Mouse (Mus musculus) kidney, adult 2 months (tissue): ENCODE results near the gene Zfp612. TPM values are rescaled to one million over a fixed set of nuclear protein-coding genes. Genes with fewer than 3 reads are reported as not detected.

Experiments
- DNase-seq: peaks from one replicate; pipeline ENCODE4 v3.0.0; 2021
- H3K27ac ChIP-seq: fragments of 200-500 bp; 2 replicates; pipeline ENCODE4 v1.5.1; 2012; ENCODE audit warnings: low read depth, low read length, control low read depth, inconsistent platforms; ENCODE audit not compliant: insufficient read depth
- H3K27me3 ChIP-seq: fragments of 200-500 bp; replicated peaks from 2 replicates; pipeline ENCODE4 v1.6.1; 2012; ENCODE audit warnings: mild to moderate bottlenecking, moderate library complexity, low read length, inconsistent platforms; ENCODE audit not compliant: control insufficient read depth, insufficient read depth
- H3K36me3 ChIP-seq: fragments of 200-500 bp; 2 replicates; pipeline ENCODE4 v1.6.1; 2012; ENCODE audit warnings: mild to moderate bottlenecking, moderate library complexity, low read length, inconsistent platforms; ENCODE audit not compliant: control insufficient read depth, insufficient read depth
- H3K4me1 ChIP-seq: fragments of 200-500 bp; 2 replicates; pipeline ENCODE4 v1.6.1; 2011; ENCODE audit warnings: low read length; ENCODE audit not compliant: control insufficient read depth, insufficient read depth
- H3K4me3 ChIP-seq: fragments of 200-500 bp; 2 replicates; pipeline ENCODE4 v1.5.1; 2011; ENCODE audit warnings: mild to moderate bottlenecking, low read depth, low read length, control low read depth; ENCODE audit not compliant: insufficient read depth
- CTCF ChIP-seq: fragments of 200-500 bp; conservative IDR thresholded peaks from 2 replicates; pipeline ENCODE4 v1.5.1; 2011; ENCODE audit warnings: low read depth, mild to moderate bottlenecking, control low read depth, low read length, moderate library complexity, mixed read lengths; ENCODE audit not compliant: insufficient read depth, insufficient read length
- POLR2A ChIP-seq: fragments of 200-500 bp; IDR thresholded peaks from one replicate; pipeline ENCODE4 v1.6.1; 2011; ENCODE audit warnings: low read depth, low read length, control low read depth
- WGBS: fragments of 180-500 bp; shearing (Covaris S2); methylation state at CpG from one replicate; pipeline ENCODE4 v1.1.7; 2018; 5-methylcytosine and 5-hydroxymethylcytosine counted together
- polyA plus RNA-seq: library from polyadenylated mRNA; depleted of rRNA; stranded (reverse); fragments of >200 nt; gene quantifications from 2 replicates; pipeline ENCODE4 v1.2.3, GENCODE M21; 2012

Gene Zfp612
- polyA plus RNA-seq, 1 experiment, result 2.3 TPM

DNA sequence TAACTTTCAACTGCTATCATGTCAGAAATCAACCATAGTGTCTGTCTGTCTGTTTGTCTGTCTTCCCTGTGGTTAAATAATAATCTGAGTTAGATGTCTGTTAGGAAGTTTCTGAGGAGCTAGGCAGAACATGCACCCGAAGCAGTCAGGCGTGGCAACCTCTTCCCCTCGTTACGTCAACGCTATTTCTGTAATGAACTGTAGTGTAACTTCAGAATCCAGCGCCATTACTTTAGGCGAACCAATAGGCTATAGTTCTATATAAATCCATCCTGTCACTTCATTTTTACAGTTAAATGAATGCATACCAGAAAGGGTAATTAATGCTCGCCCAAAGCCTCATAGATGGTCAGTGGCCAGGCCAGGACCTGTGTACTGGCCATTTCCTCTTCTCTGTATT lies 5.0 kb upstream of the Zfp612 start:
- WGBS, result 66% methylated on average over 8 of the region's 8 CpGs

DNA sequence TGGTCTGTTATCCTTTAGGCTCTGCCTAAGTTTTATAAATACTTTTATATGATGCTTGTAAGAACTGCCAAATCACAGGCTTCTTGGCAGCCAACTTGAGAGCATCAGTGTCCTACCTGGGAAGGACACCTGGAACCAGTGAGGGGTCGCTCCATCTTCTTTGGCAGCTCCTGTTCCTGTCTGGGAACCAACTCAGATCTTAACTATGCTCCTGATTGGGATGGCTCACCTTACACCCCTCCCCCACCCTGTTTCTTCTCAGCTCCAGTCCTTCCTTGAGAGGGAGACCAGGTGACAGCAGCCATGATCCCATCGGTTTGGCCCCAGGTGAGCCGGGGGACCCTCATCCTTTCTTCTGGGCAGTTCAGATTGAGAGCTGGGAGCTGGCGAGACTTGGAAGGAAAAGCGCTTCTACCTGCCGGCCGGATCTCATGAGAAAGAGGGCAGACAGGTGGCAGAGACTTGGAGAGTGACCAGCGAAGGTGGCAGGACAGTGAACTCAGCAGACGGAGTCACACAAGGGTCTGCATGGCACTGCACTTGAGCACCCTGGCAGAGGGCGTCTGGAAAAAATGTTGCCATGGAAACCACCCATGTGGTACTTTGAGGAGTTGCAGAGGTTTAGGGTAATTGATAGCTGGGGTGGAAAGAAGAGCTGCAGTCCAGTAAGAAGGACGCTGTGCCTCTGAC lies 3.0 kb downstream of the Zfp612 start:
- Histone ChIP-seq H3K4me3 (no peak overlapping the region), H3K36me3 (peaks cover 7% of the 10 kb centered on the region; the same call in 1 of the 2 replicates), H3K27ac (no peak overlapping the region), H3K4me1 (no peaks in the 10 kb centered on the region; the same call in 1 of the 2 replicates), H3K27me3 (no peaks in the 10 kb centered on the region)
- TF ChIP-seq POLR2A, result no peak
- TF ChIP-seq CTCF, result no peak
- DNase-seq, result no peak
- WGBS, result 84% methylated on average over 11 of the region's 11 CpGs

More for the DNA sequence above, 5.0 kb upstream of the Zfp612 start:
- H3K4me1 ChIP-seq, result no peaks in the 10 kb centered on the region; the same call in 1 of the 2 replicates
- peak; percentile 37 for DNase-seq
- no peaks in the 10 kb centered on the region for H3K36me3 ChIP-seq
- H3K27me3 ChIP-seq, result no peaks in the 10 kb centered on the region
- TF ChIP-seq CTCF (no peak), POLR2A (no peak)
- no peak overlapping the region for H3K4me3 ChIP-seq
- H3K27ac ChIP-seq, result no peak overlapping the region

GRCm38 (mm10) chr8:110091869-110092268 lies 12.3 kb downstream of the Zfp612 start:
- Histone ChIP-seq H3K4me1 (no peaks in the 10 kb centered on the region), H3K27me3 (no peaks in the 10 kb centered on the region), H3K36me3 (peaks cover 5% of the 10 kb centered on the region), H3K4me3 (no peak overlapping the region), H3K27ac (no peak overlapping the region)
- TF ChIP-seq CTCF (no peak), POLR2A (no peak)
- WGBS, result 39% methylated on average over 1 of the region's 1 CpGs
- DNase-seq, result no peak

GRCm38 (mm10) chr8:110100907-110101306 lies 21.4 kb downstream of the Zfp612 start, which contains the start of gene Gm21964:
TSS of gene Gm21964 (plus strand) at chr8:110101207.
- no peak for TF ChIP-seq POLR2A
- no peak for TF ChIP-seq CTCF
- DNase-seq, result no peak
- 77% methylated on average over 12 of the region's 12 CpGs for WGBS
- Histone ChIP-seq H3K27ac (no peak within 1 kb of the TSS), H3K4me1 (no peaks in the 10 kb centered on the region), H3K36me3 (no peaks in the 10 kb centered on the region), H3K4me3 (no peak within 1 kb of the TSS), H3K27me3 (no peaks in the 10 kb centered on the region)

GRCm38 (mm10) chr8:110101676-110102075 lies 22.1 kb downstream of the Zfp612 start:
- no peaks in the 10 kb centered on the region for H3K36me3 ChIP-seq
- H3K4me3 ChIP-seq, result no peak overlapping the region
- H3K27me3 ChIP-seq, result no peaks in the 10 kb centered on the region
- TF ChIP-seq CTCF, result no peak
- no peaks in the 10 kb centered on the region for H3K4me1 ChIP-seq
- DNase-seq, result no peak
- H3K27ac ChIP-seq, result no peak overlapping the region
- WGBS, result 87% methylated on average over 15 of the region's 15 CpGs

DNA sequence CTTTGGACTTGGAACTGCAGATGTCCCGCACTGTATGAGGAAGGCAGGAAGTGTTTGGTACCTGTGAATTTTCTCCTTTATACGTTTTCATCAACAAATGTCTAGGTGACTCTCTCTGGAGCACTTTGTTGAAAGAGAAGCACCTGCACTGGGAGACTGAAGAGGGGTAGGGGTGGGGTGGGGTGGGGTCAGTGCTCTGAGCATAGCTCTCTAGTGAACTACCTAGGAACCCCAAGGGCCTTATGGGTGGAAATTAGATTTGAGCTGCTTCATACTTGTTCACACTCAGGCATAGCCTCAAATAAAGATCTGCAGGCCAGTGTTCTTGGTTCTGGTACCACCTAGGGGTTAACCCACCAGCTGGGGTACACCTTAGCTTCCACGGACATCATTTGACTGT lies 23.1 kb downstream of the Zfp612 start, which contains the start of gene Gm17720:
Gm17720 (minus strand) TSS at position 101 of the 400 bp plus-strand sequence.
- 87% methylated on average over 3 of the region's 3 CpGs for WGBS
- TF ChIP-seq CTCF, result no peak
- no peak for TF ChIP-seq POLR2A
- no peaks in the 10 kb centered on the region for H3K36me3 ChIP-seq
- no peak for DNase-seq
- H3K4me3 ChIP-seq, result no peak within 1 kb of the TSS
- H3K27ac ChIP-seq, result no peak within 1 kb of the TSS
- no peaks in the 10 kb centered on the region for H3K4me1 ChIP-seq
- no peaks in the 10 kb centered on the region for H3K27me3 ChIP-seq

- 43% methylated on average over 6 of the region's 6 CpGs for WGBS
- TF ChIP-seq POLR2A, result no peak
- TF ChIP-seq CTCF, result peak; percentile 38; the same call in 1 of the 2 replicates
- no peaks in the 10 kb centered on the region for H3K27me3 ChIP-seq
- DNase-seq, result peak; percentile 9
- H3K4me1 ChIP-seq, result no peaks in the 10 kb centered on the region
- H3K27ac ChIP-seq, result no peak overlapping the region
- H3K36me3 ChIP-seq, result no peaks in the 10 kb centered on the region
- H3K4me3 ChIP-seq, result no peak overlapping the region
These were observed 40.2 kb downstream of the Zfp612 start for GRCm38 (mm10) chr8:110119715-110120114.

- no peaks in the 10 kb centered on the region for H3K27me3 ChIP-seq
- WGBS, result 10% methylated on average over 13 of the region's 13 CpGs
- peak; percentile 72 for DNase-seq
- no peak overlapping the region for H3K27ac ChIP-seq
- TF ChIP-seq CTCF (peak; percentile 84), POLR2A (no peak)
- H3K4me1 ChIP-seq, result no peaks in the 10 kb centered on the region
- no peaks in the 10 kb centered on the region for H3K36me3 ChIP-seq
- H3K4me3 ChIP-seq, result no peak overlapping the region
These were observed 51.0 kb downstream of the Zfp612 start for GRCm38 (mm10) chr8:110130537-110130936.
